Mouse (Mus musculus) liver, embryonic 14.5 days (tissue): ENCODE data around the gene Dis3l2. TPM values are rescaled to one million over a fixed set of nuclear protein-coding genes. Genes with fewer than 3 reads are reported as not detected.

ENCODE experiments used
- ATAC-seq: fragments of 200-750 bp; cut with Nextera tagmentation; 2 replicates; pipeline ENCODE4 v1.8.0; 2017; ENCODE audit warnings: moderate number of reproducible peaks, mild to moderate bottlenecking, moderate library complexity; ENCODE audit not compliant: insufficient read depth
- DNase-seq, 3 experiments: peaks; one replicate each; pipeline ENCODE4 v3.0.0-alpha.2; 2012 to 2013; ENCODE audit warnings: low read depth in 3 of 3, low spot score in 3 of 3
- H3K27ac ChIP-seq: fragments of 300-500 bp; sonication (generic); 2 replicates; pipeline ENCODE4 v1.5.1; 2014; ENCODE audit warnings: moderate library complexity, mild to moderate bottlenecking, control low read depth, inconsistent platforms
- H3K27me3 ChIP-seq: fragments of 300-500 bp; sonication (generic); 2 replicates; pipeline ENCODE4 v1.6.1; 2014; ENCODE audit warnings: mild to moderate bottlenecking, low read length, moderate library complexity; ENCODE audit not compliant: control insufficient read depth, insufficient read depth
- H3K36me3 ChIP-seq: fragments of 300-500 bp; sonication (generic); replicated peaks from 2 replicates; pipeline ENCODE4 v1.6.1; 2014; ENCODE audit warnings: low read depth; ENCODE audit not compliant: control insufficient read depth, insufficient read depth
- H3K4me1 ChIP-seq, 2 experiments: fragments of 200-500 bp in 1 of 2; fragments of 300-500 bp in 1 of 2; sonication (generic) in 1 of 2; replicated peaks; 2 replicates each; pipeline ENCODE4 v1.6.1; 2012 to 2014; ENCODE audit warnings: antibody characterized with exemption in 1 of 2, inconsistent platforms in 1 of 2, low read length in 1 of 2; ENCODE audit not compliant: control insufficient read depth in 2 of 2, insufficient read depth in 2 of 2
- H3K4me2 ChIP-seq: fragments of 300-500 bp; sonication (generic); 2 replicates; pipeline ENCODE4 v1.6.1; 2014; ENCODE audit warnings: low read depth, mild to moderate bottlenecking, control low read depth, moderate library complexity
- H3K4me3 ChIP-seq, 2 experiments: fragments of 200-500 bp in 1 of 2; fragments of 300-500 bp in 1 of 2; sonication (generic) in 1 of 2; 2 replicates each; pipeline ENCODE4 v1.5.1; 2012 to 2014; ENCODE audit warnings: low read depth in 2 of 2, low read length in 2 of 2, mild to moderate bottlenecking in 2 of 2, control low read depth in 1 of 2, inconsistent platforms in 1 of 2, moderate library complexity in 1 of 2; ENCODE audit not compliant: insufficient read depth in 1 of 2
- H3K9ac ChIP-seq: fragments of 300-500 bp; sonication (generic); replicated peaks from 2 replicates; pipeline ENCODE4 v1.6.1; 2014; ENCODE audit warnings: mild to moderate bottlenecking, control low read depth, moderate library complexity
- H3K9me3 ChIP-seq: fragments of 300-500 bp; sonication (generic); 2 replicates; pipeline ENCODE4 v1.6.1; 2016; ENCODE audit warnings: low read length, mixed read lengths; ENCODE audit not compliant: control insufficient read depth
- CTCF ChIP-seq: IDR thresholded peaks from 2 replicates; pipeline ENCODE4 v1.5.1; 2016; ENCODE audit warnings: antibody characterized with exemption, low read depth, control low read depth
- EP300 ChIP-seq: IDR thresholded peaks from 2 replicates; pipeline ENCODE4 v1.6.1; 2016; ENCODE audit warnings: antibody characterized with exemption, low read depth
- WGBS: fragments of 180-500 bp; shearing (Covaris S2); extraction: QIAGEN DNeasy Blood & Tissue Kit; methylation state at CpG from one replicate; pipeline ENCODE4 v1.1.7; 2014; ENCODE audit not compliant: insufficient replicate concordance; 5-methylcytosine and 5-hydroxymethylcytosine counted together
- polyA plus RNA-seq, 2 experiments: library from polyadenylated mRNA; depleted of rRNA in 1 of 2; stranded (reverse) in 1 of 2; unstranded in 1 of 2; fragments of >200 nt; fragmentation: Nextera tagmentation in 1 of 2; extraction: Ambion mirVana in 1 of 2; gene quantifications; 2 replicates each; pipeline versions ENCODE4 v1.2.1 to v1.2.3; 2012 to 2014

Dis3l2 gene
- polyA plus RNA-seq, 2 experiments: 6.0 to 7.1 TPM

- H3K4me2 ChIP-seq: no peak overlapping the region
- DNase-seq (no peak), ATAC-seq (no peak)
- no peaks in the 10 kb centered on the region for H3K9me3 ChIP-seq
- peaks cover 0 to 12% of the 10 kb centered on the region in 2 experiments for H3K4me1 ChIP-seq
- no peak overlapping the region for H3K9ac ChIP-seq
- no peak overlapping the region for H3K4me3 ChIP-seq
- TF ChIP-seq CTCF (no peak), EP300 (no peak)
- 79% methylated on average over 4 of the region's 4 CpGs for WGBS
- H3K27me3 ChIP-seq: no peaks in the 10 kb centered on the region
- no peaks in the 10 kb centered on the region for H3K36me3 ChIP-seq
- H3K27ac ChIP-seq: no peak overlapping the region
These were observed 9.4 kb downstream of the Dis3l2 start for GRCm38 (mm10) chr1:86713054-86713453.

GRCm38 (mm10) chr1:86718190-86718589 is 14.6 kb downstream of the Dis3l2 start:
- H3K9me3 ChIP-seq: no peaks in the 10 kb centered on the region
- TF ChIP-seq CTCF (no peak), EP300 (no peak)
- H3K4me2 ChIP-seq: no peak overlapping the region
- 64% methylated on average over 1 of the region's 1 CpGs for WGBS
- peaks cover 6 to 24% of the 10 kb centered on the region in 2 experiments for H3K4me1 ChIP-seq
- no peaks in the 10 kb centered on the region for H3K27me3 ChIP-seq
- ATAC-seq (no peak), DNase-seq (no peak)
- no peak overlapping the region for H3K27ac ChIP-seq
- no peak overlapping the region for H3K4me3 ChIP-seq
- H3K9ac ChIP-seq: no peak overlapping the region
- H3K36me3 ChIP-seq: no peaks in the 10 kb centered on the region

DNA sequence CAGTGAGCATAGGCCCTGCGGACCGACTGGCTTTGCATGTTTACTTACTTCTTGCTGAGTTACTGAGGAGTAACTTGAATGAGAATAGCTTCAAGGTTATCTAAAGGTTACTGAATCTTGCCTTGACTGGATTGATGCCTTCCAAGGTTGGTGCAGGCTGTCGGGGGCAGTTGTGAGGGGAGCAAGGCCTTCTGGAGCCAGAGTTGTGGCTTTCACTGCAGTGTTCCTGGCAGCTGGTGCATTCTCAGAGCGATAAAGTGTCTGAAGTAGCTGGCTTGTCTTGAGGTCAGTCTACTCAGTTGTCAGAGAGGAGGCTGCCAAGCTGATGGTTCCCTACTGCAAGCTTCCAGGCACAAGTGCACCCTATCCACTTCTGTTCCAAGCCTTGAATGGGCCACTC is 15.8 kb downstream of the Dis3l2 start:
- H3K9me3 ChIP-seq: no peaks in the 10 kb centered on the region

GRCm38 (mm10) chr1:86733160-86733821 is 29.7 kb downstream of the Dis3l2 start:
- no peaks in the 10 kb centered on the region for H3K36me3 ChIP-seq
- no peak overlapping the region for H3K4me3 ChIP-seq
- H3K4me1 ChIP-seq: no peaks in the 10 kb centered on the region
- H3K9ac ChIP-seq: no peak overlapping the region
- 39% methylated on average over 2 of the region's 2 CpGs for WGBS
- no peak for ATAC-seq
- no peak overlapping the region for H3K27ac ChIP-seq
- DNase-seq: no peak
- no peaks in the 10 kb centered on the region for H3K9me3 ChIP-seq
- H3K27me3 ChIP-seq: no peaks in the 10 kb centered on the region
- no peak for TF ChIP-seq EP300
- TF ChIP-seq CTCF: no peak
- no peak overlapping the region for H3K4me2 ChIP-seq

More for the DNA sequence above, 15.8 kb downstream of the Dis3l2 start:
- Histone ChIP-seq H3K4me3 (no peak overlapping the region), H3K27ac (no peak overlapping the region), H3K9ac (no peak overlapping the region), H3K4me2 (no peak overlapping the region), H3K36me3 (no peaks in the 10 kb centered on the region), H3K27me3 (no peaks in the 10 kb centered on the region), H3K4me1 (peaks cover 6 to 21% of the 10 kb centered on the region in 2 experiments)
- DNase-seq (no peak), ATAC-seq (no peak)
- TF ChIP-seq CTCF (no peak), EP300 (no peak)
- 58% methylated on average over 4 of the region's 4 CpGs for WGBS

- H3K36me3 ChIP-seq: no peaks in the 10 kb centered on the region
These were observed 32.8 kb downstream of the Dis3l2 start for GRCm38 (mm10) chr1:86736414-86736813.

More at GRCm38 (mm10) chr1:86736414-86736813, 32.8 kb downstream of the Dis3l2 start:
- DNase-seq: no peak
- H3K27me3 ChIP-seq: no peaks in the 10 kb centered on the region
- H3K4me3 ChIP-seq: no peak overlapping the region
- no peak overlapping the region for H3K4me2 ChIP-seq
- H3K4me1 ChIP-seq: no peaks in the 10 kb centered on the region
- no peaks in the 10 kb centered on the region for H3K9me3 ChIP-seq
- 33% methylated on average over 1 of the region's 1 CpGs for WGBS
- H3K9ac ChIP-seq: no peak overlapping the region
- TF ChIP-seq EP300: no peak
- no peak for TF ChIP-seq CTCF
- no peak for ATAC-seq
- no peak overlapping the region for H3K27ac ChIP-seq
